Mouse (Mus musculus) hindlimb bud, embryonic 11.5 days (tissue): ENCODE measurements around the gene C1qtnf1.

Experiments
- DNase-seq: peaks from one replicate; pipeline ENCODE4 v3.0.0-alpha.2; 2012; ENCODE audit warnings: low read depth, low spot score; ENCODE audit errors: extremely low spot score

The C1qtnf1 gene

DNA sequence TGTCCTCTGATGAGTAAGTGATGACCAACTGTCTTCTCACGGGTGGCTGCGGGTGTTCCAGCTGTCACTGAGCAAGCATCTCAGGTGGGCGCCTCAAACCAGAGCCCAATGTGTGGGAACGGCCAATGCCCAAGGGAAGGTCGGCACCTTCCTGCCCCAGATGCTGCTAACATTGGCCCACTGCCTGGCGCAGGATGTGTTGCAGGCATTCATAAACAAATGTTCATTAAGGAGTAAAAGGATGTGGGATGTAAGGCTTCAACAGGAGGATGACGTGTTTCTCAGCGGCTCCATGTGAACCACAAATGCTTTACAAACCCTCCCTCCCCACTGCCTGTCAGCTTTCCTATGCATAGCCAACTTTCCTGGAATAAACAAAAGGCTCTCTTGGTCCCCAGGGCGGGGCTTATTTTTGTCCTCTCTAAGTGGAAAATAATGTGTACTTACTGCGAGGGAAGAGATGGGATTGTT is 5.4 kb downstream of the C1qtnf1 start:
- DNase-seq, result no peak

DNA sequence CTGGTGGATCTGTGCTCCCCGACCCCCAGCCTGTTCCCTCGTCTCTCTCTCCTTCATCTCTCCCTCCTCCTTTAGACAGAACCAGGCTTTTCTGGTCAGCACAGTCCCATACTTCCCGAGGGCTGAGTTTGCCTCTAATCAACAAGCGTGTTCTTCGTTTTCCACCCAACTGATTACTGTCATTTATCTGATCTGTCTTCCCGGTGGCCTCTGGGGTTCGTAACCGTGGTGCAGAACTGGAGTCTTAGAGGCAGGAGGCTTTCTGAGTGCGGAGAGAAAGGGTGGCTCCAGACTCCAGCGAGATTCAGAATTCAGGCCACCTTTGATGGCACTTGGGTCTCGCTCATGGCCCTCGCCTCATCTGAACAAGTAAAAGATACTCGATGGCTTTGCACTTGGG is 6.1 kb downstream of the C1qtnf1 start:
- no peak for DNase-seq

- no peak for DNase-seq
Measured at GRCm38 (mm10) chr11:118436471-118436935, 8.5 kb downstream of the C1qtnf1 start.

- no peak for DNase-seq
Measured at GRCm38 (mm10) chr11:118438665-118439414, 10.8 kb downstream of the C1qtnf1 start.

GRCm38 (mm10) chr11:118442691-118443090 is 14.7 kb downstream of the C1qtnf1 start:
- no peak for DNase-seq

DNA sequence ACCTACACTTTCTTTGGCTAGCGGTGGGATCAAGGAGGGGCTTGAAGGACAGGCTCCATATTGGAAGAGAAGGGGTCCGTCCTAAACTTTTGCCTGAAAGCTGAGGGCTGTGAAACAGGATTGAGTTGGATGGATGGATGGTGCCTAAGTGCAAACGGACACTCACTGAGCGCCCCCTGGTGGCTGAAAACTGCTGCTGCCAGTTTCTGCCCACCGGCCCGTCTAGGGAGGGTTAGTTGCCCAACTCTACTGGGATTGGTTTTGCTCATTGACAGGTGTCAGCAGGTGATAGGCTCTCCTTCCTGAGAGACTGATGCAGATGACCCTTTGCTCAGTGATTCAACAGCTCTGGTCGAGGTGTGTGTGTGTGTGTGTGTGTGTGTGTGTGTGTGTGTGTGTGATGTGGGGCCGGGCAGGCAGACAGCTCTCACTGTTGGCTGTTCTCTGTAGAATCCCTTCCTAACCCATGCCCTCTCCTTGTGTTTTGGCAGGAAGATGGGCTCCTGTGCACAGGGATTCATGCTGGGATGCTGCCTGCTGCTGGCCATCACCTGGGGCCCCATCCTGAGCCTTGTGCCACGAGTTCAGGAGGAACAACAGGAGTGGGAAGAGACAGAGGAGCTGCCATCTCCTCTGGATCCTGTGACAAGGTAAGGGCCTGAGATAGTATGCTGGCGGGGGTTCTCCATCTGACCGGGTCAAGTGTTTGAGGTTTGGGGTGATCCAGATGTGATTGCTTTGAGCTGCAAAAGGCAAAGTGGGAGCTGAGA is 15.4 kb downstream of the C1qtnf1 start:
- no peak for DNase-seq

- peak; percentile 57 for DNase-seq
Measured at GRCm38 (mm10) chr11:118445843-118446242, 17.8 kb downstream of the C1qtnf1 start.

GRCm38 (mm10) chr11:118447346-118447745 is 19.3 kb downstream of the C1qtnf1 start:
- no peak for DNase-seq

- no peak for DNase-seq
Measured at GRCm38 (mm10) chr11:118448385-118448784, 20.4 kb downstream of the C1qtnf1 start.

DNA sequence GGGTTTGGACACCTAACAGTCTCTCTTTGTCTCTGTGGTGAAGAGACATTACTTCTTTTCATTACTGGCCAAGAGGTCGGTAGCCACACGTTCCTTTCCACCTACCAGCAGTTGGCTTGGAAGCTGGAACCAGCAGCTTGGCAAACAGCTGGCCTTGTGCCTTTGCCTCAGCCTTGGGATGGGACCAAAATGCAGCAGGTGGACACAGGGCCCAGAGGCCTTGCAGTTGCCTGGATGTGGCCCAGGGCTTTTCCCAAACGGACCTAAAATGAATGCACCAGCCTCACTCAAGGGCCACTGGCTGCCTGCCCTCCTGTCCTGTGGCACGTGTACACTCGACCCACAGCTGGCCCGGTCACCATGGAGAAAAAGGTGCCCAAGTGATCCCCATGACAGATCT is 23.2 kb downstream of the C1qtnf1 start:
- no peak for DNase-seq

- no peak for DNase-seq
Measured at GRCm38 (mm10) chr11:118452955-118453354, 25.0 kb downstream of the C1qtnf1 start.

GRCm38 (mm10) chr11:118453886-118454671 is 26.1 kb downstream of the C1qtnf1 start:
- no peak for DNase-seq

- no peak for DNase-seq
Measured at GRCm38 (mm10) chr11:118455788-118456187, 27.8 kb downstream of the C1qtnf1 start.

DNA sequence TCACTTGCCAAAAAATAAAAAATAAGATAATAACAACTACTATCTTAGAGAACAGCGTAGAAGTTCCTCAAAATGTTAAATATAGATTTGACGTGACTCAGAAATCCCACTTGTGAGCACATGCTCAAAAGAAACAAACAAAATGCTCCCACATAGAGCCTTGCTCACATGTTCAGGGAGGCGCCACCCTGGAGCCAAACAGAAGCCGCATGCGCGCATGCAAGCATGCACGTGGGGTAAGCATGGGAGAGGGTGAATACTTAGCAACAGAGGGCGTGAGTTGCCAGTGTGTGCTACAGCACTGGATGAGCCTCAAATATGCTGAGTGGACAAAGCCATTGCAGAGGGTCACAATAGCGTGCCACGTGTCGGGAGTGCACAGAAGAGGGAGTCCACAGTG is 28.9 kb downstream of the C1qtnf1 start:
- no peak for DNase-seq

DNA sequence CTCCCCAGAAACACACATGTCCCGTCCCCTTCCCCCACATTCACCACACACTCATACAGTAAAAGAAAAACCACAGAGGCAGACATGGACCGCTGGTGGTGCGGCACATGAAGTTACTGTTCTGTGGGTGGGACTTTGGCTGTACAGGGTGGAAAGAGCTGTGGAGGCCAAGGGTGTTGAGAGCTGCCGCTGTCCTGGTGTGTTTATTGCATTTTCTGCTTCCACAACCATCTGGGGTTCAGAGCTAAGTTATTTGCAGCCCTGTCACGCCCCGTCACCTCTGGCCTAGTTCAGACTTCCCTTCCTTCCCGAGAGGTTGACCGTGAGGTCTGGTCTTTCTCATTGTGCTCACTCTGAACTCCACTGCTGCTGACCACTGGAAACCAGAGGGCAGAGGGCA is 31.0 kb downstream of the C1qtnf1 start:
- no peak for DNase-seq

GRCm38 (mm10) chr11:118459536-118459935 is 31.5 kb downstream of the C1qtnf1 start:
- no peak for DNase-seq

GRCm38 (mm10) chr11:118460280-118460679 is 32.3 kb downstream of the C1qtnf1 start:
- DNase-seq, result no peak

GRCm38 (mm10) chr11:118467441-118468035 is 39.5 kb downstream of the C1qtnf1 start:
- DNase-seq, result no peak

DNA sequence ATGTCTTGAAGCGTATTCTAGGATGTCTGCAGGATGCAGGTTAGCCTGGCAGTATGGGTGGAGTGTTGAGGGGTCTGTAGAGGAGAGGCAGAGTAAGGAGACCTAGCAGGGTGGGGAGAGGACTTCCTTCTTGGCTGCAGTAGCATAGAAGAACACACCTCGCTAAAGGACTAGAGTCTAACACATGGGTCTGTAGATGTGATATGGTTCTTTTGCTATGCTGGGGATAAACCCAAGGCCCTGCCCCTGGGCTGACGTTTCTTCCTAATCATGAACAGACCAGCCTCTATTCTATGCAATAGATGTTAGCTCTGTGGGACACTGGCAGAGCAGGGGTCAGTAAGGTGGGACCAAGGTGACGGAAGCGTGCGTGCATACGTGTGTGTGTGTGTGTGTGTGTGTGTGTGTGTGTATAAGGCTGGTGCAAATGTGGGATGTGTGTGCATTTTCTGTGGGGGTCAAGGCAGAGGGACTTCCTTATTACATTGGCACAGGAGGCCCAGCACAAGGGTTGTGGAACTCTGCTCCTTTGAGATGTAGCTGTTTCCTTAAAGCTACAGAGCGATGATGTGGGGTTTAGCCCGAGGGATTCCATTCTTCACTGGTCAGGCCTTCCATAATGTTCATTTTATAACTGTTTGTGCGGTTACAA is 41.6 kb downstream of the C1qtnf1 start:
- no peak for DNase-seq

DNA sequence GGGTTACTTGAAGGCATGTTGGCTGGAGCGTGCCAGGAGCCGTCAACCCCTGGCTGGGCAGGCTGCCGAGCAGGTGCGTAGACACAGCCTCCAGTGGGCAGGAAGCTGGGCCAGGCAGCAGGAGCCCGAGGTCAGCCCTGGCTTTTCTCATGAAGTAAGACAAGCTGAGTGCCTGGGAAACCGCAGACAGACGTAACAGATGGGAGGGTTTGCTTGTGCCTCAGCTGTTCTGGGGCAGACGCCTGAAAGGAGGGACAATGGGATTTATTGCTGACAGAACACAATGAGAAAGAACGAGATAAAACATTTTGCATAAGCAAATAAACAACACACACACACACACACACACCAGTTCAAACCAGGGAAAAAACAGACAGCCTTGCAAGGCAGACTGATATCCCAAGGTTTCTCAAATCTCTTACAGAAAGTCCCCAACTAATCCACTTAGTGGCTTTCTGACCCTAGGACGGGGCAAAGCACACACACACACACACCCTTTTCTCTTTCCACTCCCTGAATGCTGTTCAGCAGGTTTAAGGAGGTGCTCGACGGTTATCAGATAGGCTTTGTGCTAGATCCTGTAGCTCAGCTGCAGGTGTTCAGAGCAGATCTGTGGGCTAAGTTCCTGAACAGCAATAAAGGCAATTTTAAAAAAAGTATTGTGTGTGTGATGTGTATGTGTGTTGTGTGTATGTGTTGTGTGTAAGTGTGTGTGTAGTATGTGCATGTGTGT is 42.4 kb downstream of the C1qtnf1 start:
- no peak for DNase-seq
